Mouse (Mus musculus): ENCODE results near the gene Tbk1.

DNA sequence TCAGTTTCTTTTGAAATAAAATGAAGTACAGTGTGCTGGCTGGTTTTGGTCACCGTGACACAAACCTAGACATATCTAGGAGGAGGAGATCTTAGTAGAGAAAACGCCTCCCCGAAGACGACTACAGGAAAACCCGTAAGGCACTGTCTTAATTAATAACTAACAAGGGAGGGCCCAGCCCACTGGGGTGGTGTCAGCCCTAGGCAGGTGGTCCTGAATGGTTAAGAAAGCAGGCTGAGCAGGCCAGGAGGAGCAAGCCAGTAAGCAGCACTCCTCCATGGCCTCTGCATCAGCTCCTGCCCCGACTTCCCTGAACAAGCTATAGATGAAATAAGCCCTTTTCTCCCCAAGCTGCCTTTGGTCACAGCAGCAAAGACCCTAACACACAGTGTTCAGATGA, 16.8 kb downstream of the Tbk1 start:
- TF ChIP-seq CTCF (IDR thresholded peaks at IDR 0.05; ENCODE audit: borderline replicate concordance, insufficient read depth, low read length) = no peak
- no peak for TF ChIP-seq POLR2A (IDR thresholded peaks at IDR 0.05; ENCODE audit: low read depth, low read length)

Measured in embryonic fibroblast, embryonic 13.5 days (primary cell).